Mouse (Mus musculus) testis, adult 2 months (tissue): ENCODE results near the gene Dcdc2a.

Experiments used
- CTCF ChIP-seq: fragments of 200-500 bp; IDR thresholded peaks from 2 replicates; pipeline ENCODE4 v1.5.1; 2012; ENCODE audit warnings: low read depth, mild to moderate bottlenecking, inconsistent platforms, low read length, moderate library complexity; ENCODE audit not compliant: control insufficient read depth, insufficient read depth, insufficient replicate concordance
- POLR2A ChIP-seq: fragments of 200-500 bp; IDR thresholded peaks from 2 replicates; pipeline ENCODE4 v1.6.1; 2012; ENCODE audit warnings: low read depth, mild to moderate bottlenecking, inconsistent platforms, low read length, moderate library complexity; ENCODE audit not compliant: control insufficient read depth

DNA sequence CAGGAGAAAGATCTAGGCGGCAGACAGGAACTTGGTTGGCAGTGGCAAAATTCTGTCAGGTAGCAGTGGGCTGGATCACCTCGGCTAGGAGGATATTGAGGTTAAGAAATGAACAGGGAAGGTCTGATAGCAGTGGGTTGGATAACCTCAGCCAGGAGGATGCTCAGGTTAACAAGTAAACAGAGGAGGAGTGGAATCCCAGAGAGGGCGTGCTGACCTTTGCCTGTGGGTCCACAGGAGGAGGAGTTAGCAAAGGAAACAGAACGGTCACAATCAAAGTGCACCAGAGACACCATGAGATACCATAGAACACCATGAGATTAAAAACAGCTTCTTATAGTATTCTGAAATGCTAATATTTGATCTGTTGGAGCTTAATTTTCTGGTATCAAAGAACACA, 38.6 kb downstream of the Dcdc2a start:
- TF ChIP-seq POLR2A, result no peak
- TF ChIP-seq CTCF, result no peak
